Mouse (Mus musculus) liver, embryonic 15.5 days (tissue): ENCODE data around the gene Usp54. TPM values are rescaled to one million over a fixed set of nuclear protein-coding genes. Genes with fewer than 3 reads are reported as not detected.

Experiments used
- microRNA-seq: library from miRNA; unstranded; fragments of <30 nt; microRNA quantifications from one replicate; pipeline ENCODE4, GENCODE M21; 2016
- polyA plus RNA-seq: library from polyadenylated mRNA; unstranded; fragments of >200 nt; fragmentation: Nextera tagmentation; extraction: Ambion mirVana; gene quantifications from 2 replicates; pipeline ENCODE4 v1.2.1, GENCODE M21; 2015

The Usp54 gene
- polyA plus RNA-seq, 1 experiment from 2014 or later, result 0.78 TPM

Small RNA genes lying within 50 kb of the gene (microRNA-seq; reads per million reads assigned to microRNA genes)
- gene Mir6946, result 1.0 reads per million

Other genes starting within 250 kb of the Usp54 start
- 42.7 and 48.3 TPM in 2 replicates for gene Mrps16, start 247.4 kb downstream of the Usp54 start, polyA plus RNA-seq
- gene Cfap70, start 188.8 kb downstream of the Usp54 start, polyA plus RNA-seq, result not detected in 2 replicates
- gene Anxa7, start 160.9 kb downstream of the Usp54 start, polyA plus RNA-seq, result 41.2 and 41.5 TPM in 2 replicates
- gene Mss51, start 144.2 kb downstream of the Usp54 start, polyA plus RNA-seq, result 0.44 and 0.48 TPM in 2 replicates
- 18.2 and 18.3 TPM in 2 replicates for gene Ppp3cb, start 94.5 kb downstream of the Usp54 start, polyA plus RNA-seq
- gene Myoz1, start 15.5 kb upstream of the Usp54 start, polyA plus RNA-seq, result 2.8 and 4.4 TPM in 2 replicates
- gene Synpo2l, start 27.3 kb upstream of the Usp54 start, polyA plus RNA-seq, result 0.68 and 1.3 TPM in 2 replicates
- gene Sec24c, start 33.2 kb upstream of the Usp54 start, polyA plus RNA-seq, result 35.3 and 40.6 TPM in 2 replicates
- gene Fut11, start 53.9 kb upstream of the Usp54 start, polyA plus RNA-seq, result 6.3 and 7.3 TPM in 2 replicates
- gene Chchd1, start 61.9 kb upstream of the Usp54 start, polyA plus RNA-seq, result 70.8 and 89.3 TPM in 2 replicates
- 5.0 and 5.8 TPM in 2 replicates for gene Zswim8, start 66.5 kb upstream of the Usp54 start, polyA plus RNA-seq
- 16.3 and 17.5 TPM in 2 replicates for gene Ndst2, start 93.5 kb upstream of the Usp54 start, polyA plus RNA-seq
- 5.6 and 5.7 TPM in 2 replicates for gene Camk2g, start 153.0 kb upstream of the Usp54 start, polyA plus RNA-seq
- gene Plau, start 195.6 kb upstream of the Usp54 start, polyA plus RNA-seq, result 0.54 and 0.76 TPM in 2 replicates